Mouse (Mus musculus) C2C12 (cell line): ENCODE data around the gene Ltb. TPM values are rescaled to one million over a fixed set of nuclear protein-coding genes. Genes with fewer than 3 reads are reported as not detected.

Experiments
- H3K27me3 ChIP-seq: one replicate; pipeline ENCODE4 v1.6.1; 2011; ENCODE audit not compliant: control insufficient read depth, insufficient read depth, insufficient read length
- H3K36me3 ChIP-seq: one replicate; pipeline ENCODE4 v1.6.1; 2011; ENCODE audit not compliant: control insufficient read depth, insufficient read depth
- H3K4me3 ChIP-seq: one replicate; pipeline ENCODE4 v1.5.1; 2011; ENCODE audit warnings: mild to moderate bottlenecking, control low read depth; ENCODE audit not compliant: poor library complexity, insufficient read depth, severe bottlenecking
- H3K79me2 ChIP-seq: one replicate; pipeline ENCODE4 v1.6.1; 2011; ENCODE audit not compliant: control insufficient read depth, insufficient read depth
- H3K79me3 ChIP-seq: one replicate; pipeline ENCODE4 v1.6.1; 2011; ENCODE audit warnings: low read depth, control low read depth
- H3ac ChIP-seq: one replicate; pipeline ENCODE3; 2011; ENCODE audit warnings: low read depth; ENCODE audit not compliant: control insufficient read depth, insufficient read length
- CEBPB ChIP-seq: IDR thresholded peaks from one replicate; pipeline ENCODE4 v1.6.1; 2011; ENCODE audit warnings: low read depth, mild to moderate bottlenecking, control low read depth, moderate library complexity
- CTCF ChIP-seq: IDR thresholded peaks from one replicate; pipeline ENCODE4 v1.5.1; 2011; ENCODE audit not compliant: control insufficient read depth, insufficient read depth, insufficient read length
- FOSL1 ChIP-seq: IDR thresholded peaks from one replicate; pipeline ENCODE4 v1.8.0; 2011; ENCODE audit warnings: mild to moderate bottlenecking, low read length; ENCODE audit not compliant: poor library complexity, insufficient read depth, severe bottlenecking
- MAX ChIP-seq: IDR thresholded peaks from one replicate; pipeline ENCODE4 v1.6.1; 2011; ENCODE audit warnings: mild to moderate bottlenecking, control low read depth
- MYOD1 ChIP-seq: IDR thresholded peaks from one replicate; pipeline ENCODE4 v1.6.1; 2011; ENCODE audit warnings: low read depth; ENCODE audit not compliant: control insufficient read depth, insufficient read length
- MYOG ChIP-seq: IDR thresholded peaks from one replicate; pipeline ENCODE4 v1.6.1; 2011; ENCODE audit not compliant: control insufficient read depth, insufficient read length; ENCODE audit errors: extremely low read depth
- USF1 ChIP-seq: IDR thresholded peaks from one replicate; pipeline ENCODE4 v1.6.1; 2011; ENCODE audit warnings: low read depth, mild to moderate bottlenecking, control low read depth, moderate library complexity
- microRNA-seq: library from miRNA; unstranded; fragments of <30 nt; microRNA quantifications from one replicate; pipeline ENCODE4, GENCODE M21; 2019; ENCODE audit warnings: borderline microRNAs expressed
- polyA plus RNA-seq: library from polyadenylated mRNA; unstranded; fragments of >200 nt; fragmentation: generic; extraction: Trizol; gene quantifications from one replicate; pipeline ENCODE4 v1.2.1, GENCODE M21; 2012; ENCODE audit warnings: missing spikeins

The Ltb gene
- polyA plus RNA-seq, 1 experiment = not detected

DNA sequence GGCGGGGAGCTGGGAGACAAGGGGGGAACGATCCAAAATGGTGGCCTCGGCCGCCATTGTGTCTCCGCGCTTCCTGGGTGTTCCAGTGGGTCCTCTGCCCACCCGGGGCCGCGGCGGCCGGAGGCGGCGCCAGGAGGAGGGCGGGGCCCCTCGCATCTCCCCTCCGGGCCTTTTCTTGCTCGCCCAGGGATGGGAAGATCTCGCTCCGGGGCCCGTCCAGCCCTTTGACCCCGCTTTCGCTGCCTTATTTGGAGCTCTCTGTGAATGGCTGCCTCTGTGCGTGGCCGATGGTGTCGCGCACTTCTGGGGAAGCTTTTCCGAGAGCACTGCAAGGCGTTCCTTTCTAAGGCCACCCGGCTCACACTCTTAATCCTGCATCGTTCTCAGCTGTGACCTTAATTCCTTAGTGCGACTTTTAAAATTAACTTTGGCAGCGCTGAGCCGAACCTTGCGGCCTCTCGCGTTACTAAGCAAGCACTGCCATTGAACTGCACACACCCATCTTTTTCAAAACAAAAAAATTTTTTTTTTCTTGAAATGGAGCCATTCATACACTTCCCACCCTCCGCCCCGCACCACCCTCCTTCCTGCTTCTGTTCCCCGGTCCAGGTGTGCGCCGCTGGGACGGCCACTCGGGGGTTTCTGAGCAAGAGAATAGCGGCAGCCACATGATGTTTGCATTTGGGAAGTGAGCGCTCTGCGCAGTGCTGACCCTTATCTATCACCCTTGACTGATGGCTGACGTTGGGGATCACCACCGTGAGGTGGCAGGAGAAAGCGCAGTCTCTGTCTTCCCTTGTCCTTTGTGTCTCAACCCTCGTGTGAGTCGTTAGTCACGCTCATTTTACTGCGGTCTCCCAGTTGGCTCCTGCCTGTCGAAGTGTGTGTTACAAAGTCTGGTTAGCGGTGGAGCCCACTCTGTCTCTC is 48.0 kb downstream of the Ltb start:
- no peak for TF ChIP-seq CEBPB
- TF ChIP-seq MAX = peak; percentile 84
- no peak for TF ChIP-seq MYOD1
- Histone ChIP-seq H3K27me3 (no peaks in the 10 kb centered on the region), H3ac (peak overlapping the region; percentile 95), H3K4me3 (peak overlapping the region; percentile 91), H3K36me3 (peaks cover 45% of the 10 kb centered on the region), H3K79me3 (peaks cover 52% of the 10 kb centered on the region), H3K79me2 (peaks cover 57% of the 10 kb centered on the region)

- H3K4me3 ChIP-seq = peak overlapping the region; percentile 91
- TF ChIP-seq CTCF = no peak
- TF ChIP-seq CEBPB = no peak
- TF ChIP-seq MAX = no peak
- no peak for TF ChIP-seq FOSL1
- TF ChIP-seq USF1 = no peak
- H3K79me3 ChIP-seq = peaks cover 56% of the 10 kb centered on the region
- peak overlapping the region; percentile 95 for H3ac ChIP-seq
- H3K36me3 ChIP-seq = peaks cover 53% of the 10 kb centered on the region
- H3K27me3 ChIP-seq = no peaks in the 10 kb centered on the region
- H3K79me2 ChIP-seq = peaks cover 65% of the 10 kb centered on the region
Observed at GRCm38 (mm10) chr17:35243086-35243485, 48.8 kb downstream of the Ltb start.

GRCm38 (mm10) chr17:35244999-35245398 is 50.8 kb downstream of the Ltb start:
- no peak overlapping the region for H3K4me3 ChIP-seq

More at GRCm38 (mm10) chr17:35244999-35245398, 50.8 kb downstream of the Ltb start:
- peaks cover 71% of the 10 kb centered on the region for H3K36me3 ChIP-seq
- H3K79me2 ChIP-seq = peaks cover 84% of the 10 kb centered on the region
- no peak overlapping the region for H3ac ChIP-seq
- TF ChIP-seq MYOG (no peak), MAX (no peak), USF1 (no peak), CTCF (no peak), MYOD1 (no peak), CEBPB (no peak), FOSL1 (no peak)
- no peaks in the 10 kb centered on the region for H3K27me3 ChIP-seq
- H3K79me3 ChIP-seq = peaks cover 60% of the 10 kb centered on the region

Small RNA genes within 50 kb of the gene (microRNA-seq; reads per million reads assigned to microRNA genes)
- not detected for gene Mir6973a
- not detected for gene Mir6974
- 1.8 reads per million, percentile 38 among the genes with 10 or more reads in this experiment for gene Mir6975

Other genes starting within 250 kb of the Ltb start
- 22.6 TPM for gene Hspa1b, start 235.2 kb upstream of the Ltb start, polyA plus RNA-seq
- gene Gm20481, start 224.5 kb upstream of the Ltb start, polyA plus RNA-seq = not detected
- gene Hspa1a, start 222.3 kb upstream of the Ltb start, polyA plus RNA-seq = 1.8 TPM
- gene Hspa1l, start 221.7 kb upstream of the Ltb start, polyA plus RNA-seq = 0.99 TPM
- 133 TPM for gene Lsm2, start 212.6 kb upstream of the Ltb start, polyA plus RNA-seq
- gene Vars, start 193.5 kb upstream of the Ltb start, polyA plus RNA-seq = 214 TPM
- gene Vwa7, start 177.9 kb upstream of the Ltb start, polyA plus RNA-seq = 0.07 TPM
- 0.23 TPM for gene Sapcd1, start 166.4 kb upstream of the Ltb start, polyA plus RNA-seq
- gene Msh5, start 147.7 kb upstream of the Ltb start, polyA plus RNA-seq = 0.76 TPM
- gene Clic1, start 144.5 kb upstream of the Ltb start, polyA plus RNA-seq = 509 TPM
- 129 TPM for gene Ddah2, start 135.4 kb upstream of the Ltb start, polyA plus RNA-seq
- 0.12 TPM for gene Ly6g6c, start 129.1 kb upstream of the Ltb start, polyA plus RNA-seq
- 0.04 TPM for gene Mpig6b, start 128.3 kb upstream of the Ltb start, polyA plus RNA-seq
- gene Ly6g6e, start 117.5 kb upstream of the Ltb start, polyA plus RNA-seq = not detected
- gene Ly6g6d, start 116.4 kb upstream of the Ltb start, polyA plus RNA-seq = not detected
- not detected for gene Ly6g6f, start 108.8 kb upstream of the Ltb start, polyA plus RNA-seq
- 54.0 TPM for gene Abhd16a, start 105.2 kb upstream of the Ltb start, polyA plus RNA-seq
- gene Ly6g5c, start 86.2 kb upstream of the Ltb start, polyA plus RNA-seq = not detected
- gene Ly6g5b, start 79.0 kb upstream of the Ltb start, polyA plus RNA-seq = 0.28 TPM
- gene Gpank1, start 73.0 kb upstream of the Ltb start, polyA plus RNA-seq = 25.8 TPM
- gene Csnk2b, start 72.4 kb upstream of the Ltb start, polyA plus RNA-seq = 300 TPM
- 13.0 TPM for gene D17H6S53E, start 68.1 kb upstream of the Ltb start, polyA plus RNA-seq
- gene Apom, start 62.4 kb upstream of the Ltb start, polyA plus RNA-seq = 0.20 TPM
- 202 TPM for gene Bag6, start 59.3 kb upstream of the Ltb start, polyA plus RNA-seq
- 183 TPM for gene Prrc2a, start 29.5 kb upstream of the Ltb start, polyA plus RNA-seq
- gene Aif1, start 18.4 kb upstream of the Ltb start, polyA plus RNA-seq = not detected
- gene Lst1, start 6.0 kb upstream of the Ltb start, polyA plus RNA-seq = 0.92 TPM
- gene Tnf, start 7.6 kb downstream of the Ltb start, polyA plus RNA-seq = not detected
- gene Lta, start 10.9 kb downstream of the Ltb start, polyA plus RNA-seq = 0.07 TPM
- gene Gm16181, start 26.4 kb downstream of the Ltb start, polyA plus RNA-seq = not detected
- 1.4 TPM for gene Atp6v1g2, start 39.2 kb downstream of the Ltb start, polyA plus RNA-seq
- gene Nfkbil1, start 41.4 kb downstream of the Ltb start, polyA plus RNA-seq = 20.1 TPM
- gene Ddx39b, start 47.3 kb downstream of the Ltb start, polyA plus RNA-seq = 330 TPM
- gene H2-D1, start 68.3 kb downstream of the Ltb start, polyA plus RNA-seq = 23.5 TPM
- gene H2-Q1, start 126.0 kb downstream of the Ltb start, polyA plus RNA-seq = 3.3 TPM
- gene H2-Q2, start 147.8 kb downstream of the Ltb start, polyA plus RNA-seq = 0.11 TPM
- gene H2-Q4, start 185.2 kb downstream of the Ltb start, polyA plus RNA-seq = 3.5 TPM
- not detected for gene H2-Q6, start 230.4 kb downstream of the Ltb start, polyA plus RNA-seq
- gene H2-Q7, start 244.7 kb downstream of the Ltb start, polyA plus RNA-seq = 0.14 TPM